In the genomic region with DNA sequence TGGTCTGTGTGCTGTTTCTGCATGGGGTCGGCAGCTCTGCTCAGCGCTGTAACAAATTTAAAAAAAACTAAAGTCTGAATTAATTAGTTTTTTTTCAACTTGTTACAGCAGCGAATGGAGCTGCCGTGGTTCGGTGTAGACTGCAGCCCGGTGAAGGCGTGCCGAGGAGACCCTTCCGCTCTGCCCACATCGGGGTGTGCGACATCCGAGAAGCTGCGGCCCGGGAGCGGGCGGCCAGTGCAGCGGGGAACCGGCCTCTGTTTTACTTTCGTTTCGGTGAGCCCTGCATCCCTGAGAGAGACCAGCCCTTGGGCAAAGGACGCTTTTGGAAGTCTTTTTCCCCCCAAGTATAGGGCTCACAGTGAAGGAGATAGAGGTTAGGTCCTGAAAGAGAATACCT, we compare ENCODE assay signal across 8 mouse cellular contexts.
DNase-seq lines count a peak whose midpoint lies in the region; ATAC-seq and TF ChIP-seq lines count a peak whose summit lies in the region.

No protein-coding gene starts in this region.

- H3K27me3 ChIP-seq in embryonic facial prominence, embryonic 14.5 days (replicated peaks; ENCODE audit: control insufficient read depth, insufficient read depth, low read length) = no peaks in the 10 kb centered on the region
- H3K27me3 ChIP-seq in limb, embryonic 14.5 days (ENCODE audit: control insufficient read depth, insufficient read depth, low read length) = no peaks in the 10 kb centered on the region
- no peaks in the 10 kb centered on the region for H3K27me3 ChIP-seq in midbrain, embryonic 12.5 days

- 0 out of 2 replicates have a peak, but pooled peaks cover 4% of the 10 kb centered on the region for H3K4me1 ChIP-seq in embryonic facial prominence, embryonic 14.5 days (ENCODE audit: control insufficient read depth, insufficient read depth, low read length)
- H3K4me1 ChIP-seq in limb, embryonic 14.5 days (ENCODE audit: control insufficient read depth, insufficient read depth, low read length) = no peaks in the 10 kb centered on the region
- H3K4me1 ChIP-seq in midbrain, embryonic 12.5 days = no peaks in the 10 kb centered on the region

- H3K4me2 ChIP-seq in embryonic facial prominence, embryonic 14.5 days (ENCODE audit: low read depth, low read length) = peak overlapping the region; percentile 47
- H3K4me2 ChIP-seq in limb, embryonic 14.5 days (replicated peaks; ENCODE audit: low read depth, low read length, severe bottlenecking) = peak overlapping the region; percentile 36
- H3K4me2 ChIP-seq in midbrain, embryonic 12.5 days (replicated peaks) = peak overlapping the region; percentile 14; the same call in 1 of the 2 replicates

- no peak overlapping the region for H3K9ac ChIP-seq in embryonic facial prominence, embryonic 14.5 days (ENCODE audit: low read depth, low read length)
- H3K9ac ChIP-seq in limb, embryonic 14.5 days (ENCODE audit: low read depth, low read length, severe bottlenecking) = peak overlapping the region; percentile 28; the same call in 1 of the 2 replicates
- no peak overlapping the region for H3K9ac ChIP-seq in midbrain, embryonic 12.5 days (replicated peaks)

- no peak for TF ChIP-seq POLR2A in limb, embryonic 14.5 days (IDR thresholded peaks at IDR 0.05; ENCODE audit: borderline replicate concordance, extremely low read depth, insufficient read depth, insufficient read length)

- DNase-seq in urinary bladder, postnatal 36 days (ENCODE audit: low spot score in 2 of 2) = peak; percentile 10 to 22
- no peak for DNase-seq in urinary bladder, postnatal 4 days (ENCODE audit: low spot score in 2 of 2)
- DNase-seq in embryonic facial prominence, embryonic 14.5 days (ENCODE audit: low spot score) = peak; percentile 24
- peak; percentile 55 for DNase-seq in heart, postnatal 4 days
- no peak for DNase-seq in limb, embryonic 14.5 days (ENCODE audit: low spot score)
- peak; percentile 2 for DNase-seq in thymus, postnatal 25 days

- 65% methylated on average over 21 of the region's 21 CpGs for WGBS in embryonic facial prominence, embryonic 14.5 days
- WGBS in limb, embryonic 14.5 days = 64% methylated on average over 21 of the region's 21 CpGs
- 72% methylated on average over 21 of the region's 21 CpGs for WGBS in midbrain, embryonic 12.5 days

- H3K27ac ChIP-seq in embryonic facial prominence, embryonic 14.5 days (replicated peaks; ENCODE audit: low read depth, low read length) = no peak overlapping the region
- H3K27ac ChIP-seq in limb, embryonic 14.5 days (replicated peaks; ENCODE audit: low read depth, low read length) = no peak overlapping the region
- H3K27ac ChIP-seq in midbrain, embryonic 12.5 days (replicated peaks) = no peak overlapping the region

- H3K4me3 ChIP-seq in embryonic facial prominence, embryonic 14.5 days (ENCODE audit: low read depth, low read length) = peak overlapping the region; percentile 32
- H3K4me3 ChIP-seq in limb, embryonic 14.5 days (replicated peaks; ENCODE audit: low read length) = peak overlapping the region; percentile 28
- H3K4me3 ChIP-seq in midbrain, embryonic 12.5 days = no peak overlapping the region

- H3K9me3 ChIP-seq in embryonic facial prominence, embryonic 14.5 days (ENCODE audit: control insufficient read depth, low read length) = no peaks in the 10 kb centered on the region
- H3K9me3 ChIP-seq in limb, embryonic 14.5 days (ENCODE audit: control insufficient read depth, low read length) = no peaks in the 10 kb centered on the region
- no peaks in the 10 kb centered on the region for H3K9me3 ChIP-seq in midbrain, embryonic 12.5 days

- peak; percentile 50; the same call in 1 of the 2 replicates for ATAC-seq in embryonic facial prominence, embryonic 14.5 days (ENCODE audit: low read depth)
- ATAC-seq in limb, embryonic 14.5 days (ENCODE audit: low FRiP score, low read depth) = peak; percentile 30; the same call in 1 of the 2 replicates
- no peak for ATAC-seq in midbrain, embryonic 12.5 days (ENCODE audit: low FRiP score, low read depth)
- ATAC-seq in cerebellum, adult (ENCODE audit: insufficient number of reproducible peaks, low FRiP score, low TSS enrichment) = no peak

- no peaks in the 10 kb centered on the region for H3K36me3 ChIP-seq in embryonic facial prominence, embryonic 14.5 days (ENCODE audit: control insufficient read depth, insufficient read depth, low read length)
- no peaks in the 10 kb centered on the region for H3K36me3 ChIP-seq in limb, embryonic 14.5 days (ENCODE audit: control insufficient read depth, insufficient read depth, low read length)
- no peaks in the 10 kb centered on the region for H3K36me3 ChIP-seq in midbrain, embryonic 12.5 days

Comparison
In these comparisons a context has a peak if more than half of its experiments do, and no peak if none do; other contexts are left out.
1. DNase-seq: peak in urinary bladder, postnatal 36 days (2 of 2), embryonic facial prominence, embryonic 14.5 days (single experiment), heart, postnatal 4 days (single experiment) and thymus, postnatal 25 days (single experiment); none in urinary bladder, postnatal 4 days (0 of 2) and limb, embryonic 14.5 days (single experiment).
2. ATAC-seq: peak in embryonic facial prominence, embryonic 14.5 days (single experiment) and limb, embryonic 14.5 days (single experiment); none in midbrain, embryonic 12.5 days (single experiment) and cerebellum, adult (single experiment).
3. Peak in every context shown above with its lines, with median percentiles within 50 percentile points of each other: H3K4me2 ChIP-seq.